Mouse (Mus musculus) bone marrow macrophage, adult 2 months (primary cell): ENCODE measurements at regions not wholly inside any gene's neighbourhood (a gene's known extent, or its start where the extent isn't known, plus 50 kb on each side); places are given as distances from the start of the nearest gene placed in this dataset.

Experiments
- H3K27ac ChIP-seq: 2 replicates; pipeline ENCODE4 v1.5.1; 2012; ENCODE audit warnings: low read depth, low read length; ENCODE audit not compliant: insufficient read depth
- H3K4me1 ChIP-seq: 2 replicates; pipeline ENCODE4 v1.6.1; 2012; ENCODE audit warnings: low read length; ENCODE audit not compliant: control insufficient read depth, insufficient read depth
- H3K4me3 ChIP-seq: 2 replicates; pipeline ENCODE4 v1.5.1; 2012; ENCODE audit warnings: mild to moderate bottlenecking, low read length, moderate library complexity; ENCODE audit not compliant: insufficient read depth
- CTCF ChIP-seq: IDR thresholded peaks from 2 replicates; pipeline ENCODE4 v1.5.1; 2012; ENCODE audit warnings: low read depth, mild to moderate bottlenecking, low read length, moderate library complexity
- POLR2A ChIP-seq: IDR thresholded peaks from 2 replicates; pipeline ENCODE4 v1.6.1; 2012; ENCODE audit warnings: mild to moderate bottlenecking, low read depth, low read length, borderline replicate concordance

DNA sequence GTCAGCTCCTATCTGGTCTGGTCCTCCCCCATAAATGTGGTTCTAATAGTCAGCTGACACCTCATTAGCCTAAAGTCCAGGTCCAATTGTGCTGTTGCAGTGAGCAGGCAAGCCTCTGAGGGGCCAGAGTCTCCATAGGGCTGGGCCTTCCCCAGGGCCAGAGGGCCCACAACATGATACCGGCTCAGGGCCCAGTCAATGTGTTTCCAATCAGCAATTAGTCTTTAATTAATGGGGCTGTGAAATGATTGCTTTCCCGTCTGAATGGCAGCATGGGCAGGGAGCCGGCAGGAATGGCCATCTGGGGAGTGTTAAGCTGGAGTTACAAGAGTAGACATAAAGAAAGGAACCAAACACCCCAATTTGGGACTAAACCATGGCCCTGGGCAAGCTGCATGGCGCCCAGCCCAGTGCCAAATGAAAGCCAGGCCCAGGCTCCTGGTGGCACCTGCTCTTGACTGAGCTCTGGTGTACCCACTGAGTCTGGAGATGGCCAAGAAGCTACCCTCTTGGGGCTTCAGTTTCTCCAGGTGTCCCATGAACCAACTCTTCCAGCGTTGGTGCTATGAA, 113.2 kb downstream of the Efnb1 start:
- TF ChIP-seq CTCF (no peak), POLR2A (no peak)
- Histone ChIP-seq H3K4me1 (no peaks in the 10 kb centered on the region), H3K4me3 (no peak overlapping the region), H3K27ac (no peak overlapping the region)

DNA sequence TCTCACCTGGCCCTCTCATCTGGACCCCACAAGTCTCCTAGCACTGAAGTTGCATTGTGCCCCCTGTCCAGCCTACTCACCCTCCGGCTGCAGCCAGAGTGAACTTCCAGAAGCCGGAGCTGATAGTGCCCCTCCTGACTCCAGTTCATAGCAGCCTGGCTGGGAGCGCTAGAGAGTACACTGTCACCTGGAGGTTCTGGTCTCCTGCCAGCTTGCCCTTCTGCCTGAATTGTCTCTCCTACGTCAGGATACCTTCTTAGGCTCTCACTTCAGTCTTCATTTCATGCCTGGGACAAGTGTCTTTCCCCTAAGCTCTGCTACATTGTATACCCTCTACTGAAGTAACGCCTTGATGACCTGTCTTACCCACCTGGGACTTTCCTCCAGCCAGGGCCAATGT, 112.3 kb downstream of the Efnb1 start:
- no peak for TF ChIP-seq POLR2A
- Histone ChIP-seq H3K27ac (no peak overlapping the region), H3K4me1 (no peaks in the 10 kb centered on the region), H3K4me3 (no peak overlapping the region)

DNA sequence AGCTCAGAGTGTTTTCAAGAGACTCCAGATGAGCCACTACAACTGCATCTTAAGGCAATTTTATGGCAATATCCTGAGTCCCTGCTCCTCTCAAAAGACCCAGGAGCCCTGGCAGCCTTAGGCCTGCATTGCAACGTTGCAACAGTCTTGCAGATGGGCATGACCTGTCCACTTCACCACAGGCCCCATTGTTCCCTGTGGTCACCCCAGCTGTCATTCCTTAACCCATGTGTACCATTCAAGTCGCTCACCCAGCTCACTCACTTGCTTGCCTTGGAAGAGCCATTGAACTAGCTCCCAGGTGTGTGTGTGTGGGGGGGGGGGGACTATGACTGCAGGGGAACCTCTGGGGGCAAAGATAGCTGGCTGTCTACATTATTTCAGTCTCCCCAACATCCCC, 110.8 kb downstream of the Efnb1 start:
- Histone ChIP-seq H3K4me1 (no peaks in the 10 kb centered on the region), H3K27ac (no peak overlapping the region), H3K4me3 (no peak overlapping the region)
- no peak for TF ChIP-seq CTCF
- no peak for TF ChIP-seq POLR2A

DNA sequence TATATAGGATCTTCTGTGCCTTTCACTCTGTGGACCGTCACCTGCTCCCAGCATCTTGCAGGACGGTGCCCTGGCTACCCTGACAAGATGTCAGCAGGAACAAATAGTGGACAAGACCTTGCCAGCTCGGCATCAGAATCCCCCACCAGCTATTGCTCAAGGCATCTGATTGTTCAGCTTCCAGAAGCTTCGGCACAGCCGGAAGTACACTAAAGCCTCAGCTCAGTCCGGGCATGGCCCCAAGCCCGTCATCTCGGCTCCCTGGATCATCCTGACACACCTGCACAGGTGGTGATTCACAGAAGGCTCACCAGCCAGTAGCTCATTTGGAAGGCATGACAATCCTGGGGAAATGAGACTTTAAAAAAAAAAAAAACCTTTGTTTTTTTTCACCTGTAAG, 110.1 kb downstream of the Efnb1 start:
- Histone ChIP-seq H3K27ac (no peak overlapping the region), H3K4me1 (no peaks in the 10 kb centered on the region), H3K4me3 (no peak overlapping the region)
- TF ChIP-seq CTCF (no peak), POLR2A (no peak)

DNA sequence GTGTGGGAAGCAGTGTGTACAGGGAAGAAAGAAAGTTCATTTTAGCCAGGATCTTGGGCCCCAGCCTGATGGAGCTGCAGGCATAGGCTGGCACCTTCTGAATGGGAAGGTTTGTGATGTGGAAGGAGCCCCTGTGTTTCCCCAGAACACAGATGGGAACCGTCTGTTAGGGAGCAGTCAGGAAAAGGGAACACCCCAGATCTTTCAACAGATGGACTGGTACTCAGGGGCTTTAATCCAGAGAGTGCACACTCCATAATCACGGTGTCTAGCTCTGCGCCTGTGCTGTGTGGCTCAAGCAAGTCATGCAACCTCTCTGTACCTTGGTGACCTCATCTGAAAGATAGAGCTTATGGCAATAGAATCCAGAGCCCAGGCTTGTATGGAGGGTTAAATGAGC, 109.6 kb downstream of the Efnb1 start:
- Histone ChIP-seq H3K27ac (no peak overlapping the region), H3K4me1 (no peaks in the 10 kb centered on the region), H3K4me3 (no peak overlapping the region)
- TF ChIP-seq POLR2A (no peak), CTCF (no peak)

DNA sequence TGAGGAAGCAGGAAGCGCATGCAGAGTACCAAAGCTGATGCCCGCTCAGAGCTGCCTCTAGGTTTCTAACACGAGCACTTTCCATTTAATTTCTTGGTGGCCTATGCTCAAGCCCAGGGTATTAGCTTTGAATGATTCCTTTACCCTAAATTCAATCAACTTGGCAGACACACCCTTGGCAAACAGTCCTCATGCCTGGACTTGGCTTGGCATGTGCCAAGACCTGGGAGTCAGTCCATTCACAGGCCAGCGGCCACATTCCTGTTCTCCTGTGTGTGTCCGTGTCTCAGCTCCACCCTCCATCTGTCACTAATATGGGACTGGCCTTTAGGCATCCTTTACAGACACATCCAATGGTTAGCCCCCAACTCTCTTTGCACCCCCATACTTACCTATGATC, 107.3 kb downstream of the Efnb1 start:
- no peaks in the 10 kb centered on the region for H3K4me1 ChIP-seq
- no peak overlapping the region for H3K4me3 ChIP-seq
- no peak for TF ChIP-seq CTCF
- no peak for TF ChIP-seq POLR2A
- H3K27ac ChIP-seq: no peak overlapping the region

DNA sequence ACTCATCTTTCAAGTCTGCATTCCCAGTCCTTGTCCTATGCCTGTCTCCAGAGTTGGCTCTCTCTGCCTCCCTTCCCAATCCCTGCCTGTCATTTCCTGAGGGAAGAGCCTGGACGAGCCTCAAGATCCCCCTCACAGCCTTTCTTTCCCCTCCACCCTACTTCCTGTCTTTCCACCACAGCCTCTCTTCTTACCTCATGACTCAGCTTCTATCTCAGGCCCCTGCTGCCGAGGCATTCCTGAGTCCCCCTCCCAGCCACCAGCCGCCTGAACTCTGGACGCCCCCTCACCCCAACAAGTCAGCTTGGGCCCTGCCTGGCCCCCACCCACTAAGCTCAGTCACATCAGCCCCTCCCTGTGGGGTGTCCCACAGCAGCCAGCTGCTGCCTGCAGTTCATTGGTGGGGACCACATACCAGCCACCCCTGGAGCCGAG, 105.8 kb downstream of the Efnb1 start:
- H3K4me3 ChIP-seq: no peak overlapping the region
- H3K27ac ChIP-seq: no peak overlapping the region
- no peaks in the 10 kb centered on the region for H3K4me1 ChIP-seq
- TF ChIP-seq CTCF: no peak
- no peak for TF ChIP-seq POLR2A

DNA sequence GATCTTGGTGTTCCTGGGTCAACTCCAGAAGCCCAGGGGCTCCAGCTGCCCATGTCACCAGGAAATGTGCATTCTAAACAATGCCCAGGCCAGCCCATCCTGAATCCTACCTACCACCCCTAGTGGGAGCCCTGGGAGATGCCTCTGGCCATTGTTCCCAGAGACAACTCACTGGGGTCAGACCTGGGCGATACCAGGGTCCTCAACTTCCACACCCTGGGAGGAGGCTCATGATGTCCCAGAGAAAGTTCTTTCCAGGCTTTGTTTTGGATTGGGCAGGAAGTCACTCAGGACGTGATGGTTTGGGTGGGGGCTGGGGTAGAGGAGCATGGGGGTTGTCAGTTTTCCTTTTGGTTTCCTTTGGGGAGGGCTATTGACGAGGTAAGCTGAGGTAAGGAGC, 97.1 kb downstream of the Efnb1 start:
- Histone ChIP-seq H3K4me3 (no peak overlapping the region), H3K27ac (no peak overlapping the region), H3K4me1 (no peaks in the 10 kb centered on the region)
- TF ChIP-seq CTCF: no peak
- no peak for TF ChIP-seq POLR2A

DNA sequence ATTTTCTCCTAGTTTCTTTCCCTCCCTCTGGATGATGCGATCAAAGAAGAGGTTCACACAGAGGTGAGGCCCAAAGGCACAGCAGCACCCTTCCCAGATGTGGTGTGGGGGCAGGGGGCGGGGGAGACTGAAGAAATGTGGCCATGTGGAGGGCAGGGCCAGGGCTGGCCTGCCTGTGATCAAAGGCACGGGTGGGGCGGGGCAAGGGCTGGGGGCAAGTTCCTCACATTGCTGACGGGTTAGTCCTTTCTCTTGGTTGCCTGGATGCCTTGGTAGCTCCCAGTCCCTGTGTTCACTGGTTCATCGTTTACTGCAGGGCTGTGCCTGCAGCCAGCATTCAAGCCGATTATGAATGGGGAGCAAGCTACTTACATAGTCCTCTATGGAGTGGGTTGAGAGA, 96.4 kb downstream of the Efnb1 start:
- H3K27ac ChIP-seq: no peak overlapping the region
- H3K4me1 ChIP-seq: no peaks in the 10 kb centered on the region
- TF ChIP-seq POLR2A: no peak
- TF ChIP-seq CTCF: no peak
- no peak overlapping the region for H3K4me3 ChIP-seq

DNA sequence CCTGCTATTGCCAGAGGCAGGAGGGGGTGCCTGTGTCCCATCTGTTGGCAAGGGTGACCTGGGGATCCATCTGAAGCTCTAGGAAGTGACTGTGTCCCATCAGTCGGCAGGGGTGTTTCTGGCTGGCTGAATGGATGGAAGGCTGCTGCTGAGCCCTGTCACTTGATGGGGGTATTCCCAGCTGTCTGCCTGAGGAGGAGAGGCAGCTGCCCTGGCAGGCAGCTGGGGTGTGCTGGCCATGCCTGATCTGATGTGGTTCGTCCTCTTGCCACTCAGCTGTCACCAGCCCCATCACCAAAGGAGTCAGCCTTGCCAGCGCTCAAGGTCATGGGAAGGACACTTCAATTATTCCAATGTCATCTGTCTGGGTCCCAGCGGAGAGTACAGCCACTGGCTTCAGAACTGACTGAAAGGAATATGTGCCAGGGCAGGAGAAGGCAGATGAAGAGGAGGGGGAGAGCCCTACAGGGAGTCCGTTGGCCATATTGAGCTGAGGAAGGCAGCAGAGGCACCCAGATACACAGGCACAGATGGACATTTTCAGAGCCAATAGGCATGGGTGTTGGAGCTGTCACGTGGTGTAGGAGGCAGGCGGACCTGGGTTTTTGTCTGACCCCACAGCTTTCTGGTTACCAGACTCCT, 89.3 kb downstream of the Efnb1 start:
- no peak overlapping the region for H3K4me3 ChIP-seq
- H3K4me1 ChIP-seq: no peaks in the 10 kb centered on the region
- H3K27ac ChIP-seq: no peak overlapping the region
- TF ChIP-seq POLR2A (no peak), CTCF (no peak)
